Comparison of ENCODE assay signal across 15 mouse cellular contexts in the genomic region with DNA sequence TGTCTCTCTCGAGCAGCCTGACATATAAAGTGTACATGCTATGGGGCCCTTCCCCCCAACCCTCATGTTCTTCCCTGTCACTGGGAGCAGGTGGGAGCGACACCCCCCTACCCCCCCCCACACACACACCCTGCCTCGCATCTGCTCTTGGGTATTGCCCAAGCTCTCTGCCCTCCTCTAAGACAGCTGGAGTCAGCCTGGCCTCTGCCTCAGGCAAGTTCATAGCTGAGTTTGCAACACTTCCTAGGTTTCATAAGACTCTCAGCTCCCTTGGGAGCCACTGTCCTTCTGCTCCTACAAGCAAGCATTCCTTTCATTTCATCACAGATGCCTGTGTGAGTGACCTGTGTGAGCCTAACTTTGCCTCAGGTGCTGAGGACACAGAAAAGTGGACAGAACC. TPM values are rescaled to one million over a fixed set of nuclear protein-coding genes. Genes with fewer than 3 reads are reported as not detected.
DNase-seq lines count a peak whose midpoint lies in the region; ATAC-seq lines count a peak whose summit lies in the region.
"Had no signal": no experiment of that assay in that cellular context is flagged by ENCODE, and none has a peak within 500 bp of the region (broad histone marks: within the 10 kb centered on the region; RNA-seq: fewer than 3 reads in every experiment).

No protein-coding gene starts in this region.

- no peaks in the 10 kb centered on the region for H3K27me3 ChIP-seq in kidney, embryonic 14.5 days (ENCODE audit: control insufficient read depth, insufficient read depth, low read length)
- H3K27me3 ChIP-seq: limb, embryonic 12.5 days; stomach, embryonic 15.5 days had no signal

- peak; percentile 32; the same call in 1 of the 2 replicates for ATAC-seq in kidney, embryonic 14.5 days (ENCODE audit: low FRiP score, low TSS enrichment)
- no peak for ATAC-seq in megakaryocyte-erythroid progenitor cell, adult 5-6 weeks (replicated peaks; ENCODE audit: low FRiP score, low TSS enrichment, poor library complexity, severe bottlenecking)
- ATAC-seq: intestine, embryonic 16.5 days had no signal

- no peak overlapping the region for H3K4me3 ChIP-seq in kidney, embryonic 14.5 days (ENCODE audit: low read length)
- H3K4me3 ChIP-seq: limb, embryonic 12.5 days; stomach, embryonic 15.5 days had no signal

- 23% methylated on average over 3 of the region's 3 CpGs for WGBS in kidney, embryonic 14.5 days

- H3K9ac ChIP-seq in kidney, embryonic 14.5 days (ENCODE audit: low read depth, low read length), result no peak overlapping the region
- H3K9ac ChIP-seq: limb, embryonic 12.5 days; stomach, embryonic 15.5 days had no signal

- no peak overlapping the region for H3K27ac ChIP-seq in kidney, embryonic 14.5 days (ENCODE audit: low read depth, low read length)
- H3K27ac ChIP-seq: limb, embryonic 12.5 days; macrophage; stomach, embryonic 15.5 days had no signal

- peaks cover 16% of the 10 kb centered on the region for H3K4me1 ChIP-seq in kidney, embryonic 14.5 days (ENCODE audit: control insufficient read depth, insufficient read depth, low read length)

- H3K36me3 ChIP-seq in kidney, embryonic 14.5 days (ENCODE audit: control insufficient read depth, insufficient read depth, low read length), result no peaks in the 10 kb centered on the region
- H3K36me3 ChIP-seq: limb, embryonic 12.5 days; stomach, embryonic 15.5 days had no signal

- no peaks in the 10 kb centered on the region for H3K9me3 ChIP-seq in kidney, embryonic 14.5 days (ENCODE audit: control insufficient read depth, low read length)
- H3K9me3 ChIP-seq: limb, embryonic 12.5 days; stomach, embryonic 15.5 days had no signal

- H3K4me2 ChIP-seq in kidney, embryonic 14.5 days (replicated peaks; ENCODE audit: low read depth, low read length), result no peak overlapping the region
- H3K4me2 ChIP-seq: limb, embryonic 12.5 days; stomach, embryonic 15.5 days had no signal

- DNase-seq in adrenal gland, postnatal 10 days, result peak; percentile 49
- DNase-seq in adrenal gland, postnatal 25 days, result no peak
- DNase-seq in kidney, adult 8-10 months, result no peak
- peak; percentile 37 for DNase-seq in A20 (ENCODE audit: low read depth, low spot score)
- peak; percentile 78 for DNase-seq in lung, postnatal 25 days (ENCODE audit: low spot score)
- no peak for DNase-seq in thymus, postnatal 10 days (ENCODE audit: low spot score in 2 of 2)
- DNase-seq: cerebellum, adult 9-10 months; layer of hippocampus, adult 9-11 months had no signal

RNA-seq across cellular contexts. Expression of gene Slc7a5, which starts 12.2 kb away (rescaled TPM):
- 10 to 100 TPM; 32.0 to 47.2 TPM for total RNA-seq in adrenal gland, postnatal 10 days (2021)
- 56.6 and 57.8 TPM in 2 replicates for total RNA-seq in adrenal gland, postnatal 25 days (2021)
- polyA plus RNA-seq in kidney, embryonic 14.5 days (2014; fragmentation: Nextera tagmentation; extraction: Ambion mirVana), result 16.8 and 25.9 TPM in 2 replicates
- total RNA-seq in megakaryocyte-erythroid progenitor cell, adult 5-6 weeks (2014; fragmentation: Nextera tagmentation), result 78.1 and 90.0 TPM in 2 replicates
- total RNA-seq in megakaryocyte-erythroid progenitor cell, adult 5-6 weeks (2017), result 23.6 and 43.1 TPM in 2 replicates

RNA-seq across cellular contexts. Expression of gene Car5a, which starts 25.0 kb away (rescaled TPM):
- 1 to 10 TPM; 2.3 to 4.6 TPM for total RNA-seq in adrenal gland, postnatal 10 days (2021)
- 1.6 TPM in 1 of 2 replicates, not detected in the other for total RNA-seq in adrenal gland, postnatal 25 days (2021)
- polyA plus RNA-seq in kidney, embryonic 14.5 days (2014; fragmentation: Nextera tagmentation; extraction: Ambion mirVana), result not detected in 2 replicates
- not detected in 2 replicates for total RNA-seq in megakaryocyte-erythroid progenitor cell, adult 5-6 weeks (2014; fragmentation: Nextera tagmentation)
- total RNA-seq in megakaryocyte-erythroid progenitor cell, adult 5-6 weeks (2017), result not detected in 2 replicates
- polyA plus RNA-seq: heart, postnatal 0 days; macrophage had no signal

RNA-seq across cellular contexts. Expression of gene Banp, which starts 29.8 kb away (rescaled TPM):
- 10 to 100 TPM; 14.0 to 21.3 TPM for total RNA-seq in adrenal gland, postnatal 10 days (2021)
- total RNA-seq in adrenal gland, postnatal 25 days (2021), result 33.2 and 35.7 TPM in 2 replicates
- 39.2 and 39.5 TPM in 2 replicates for polyA plus RNA-seq in kidney, embryonic 14.5 days (2014; fragmentation: Nextera tagmentation; extraction: Ambion mirVana)
- total RNA-seq in megakaryocyte-erythroid progenitor cell, adult 5-6 weeks (2014; fragmentation: Nextera tagmentation), result 18.4 and 22.9 TPM in 2 replicates
- 10.8 and 17.3 TPM in 2 replicates for total RNA-seq in megakaryocyte-erythroid progenitor cell, adult 5-6 weeks (2017)

Comparison
In these comparisons a context has a peak if more than half of its experiments do, and no peak if none do; other contexts are left out.
1. DNase-seq: peak in adrenal gland, postnatal 10 days (single experiment), A20 (single experiment) and lung, postnatal 25 days (single experiment); none in adrenal gland, postnatal 25 days (single experiment), kidney, adult 8-10 months (0 of 2) and thymus, postnatal 10 days (0 of 2).